Mouse (Mus musculus): ENCODE data around the gene Tspyl3. TPM values are rescaled to one million over a fixed set of nuclear protein-coding genes. Genes with fewer than 3 reads are reported as not detected.
A peak's percentile ranks its signal among the peaks of the same experiment; 100 is the strongest.

The Tspyl3 gene
- polyA plus RNA-seq, 1 experiment from 2014 or later = 4.8 TPM

DNA sequence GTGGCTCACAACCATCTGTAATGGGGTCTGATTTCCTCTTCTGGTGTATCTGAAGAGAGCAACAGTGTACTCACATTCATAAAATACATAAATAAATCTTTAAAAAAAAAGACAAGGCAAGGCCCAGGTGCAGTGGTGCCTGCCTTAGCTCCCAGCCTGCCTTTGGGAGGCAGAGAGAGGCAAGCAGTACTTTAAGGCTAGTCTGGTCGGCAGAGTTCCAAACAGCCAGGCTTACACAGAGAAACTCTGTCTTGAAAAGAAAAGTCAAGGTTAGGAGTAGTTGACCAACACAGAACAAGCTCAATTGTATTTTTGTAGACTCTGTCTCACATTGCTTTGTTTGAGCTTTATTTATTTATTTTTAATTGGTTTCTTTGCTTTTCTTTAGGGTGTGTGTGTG lies 22.5 kb downstream of the Tspyl3 start:
- H3K9ac ChIP-seq (ENCODE audit: low read depth, low read length) = no peak overlapping the region
- 72% methylated on average over 1 of the region's 1 CpGs for WGBS (ENCODE audit: insufficient replicate concordance)
- H3K27ac ChIP-seq (ENCODE audit: low read depth, low read length) = no peak overlapping the region
- H3K36me3 ChIP-seq (ENCODE audit: control insufficient read depth, insufficient read depth, low read length) = peaks cover 15% of the 10 kb centered on the region
- no peaks in the 10 kb centered on the region for H3K27me3 ChIP-seq (ENCODE audit: control insufficient read depth, insufficient read depth, low read length)
- H3K4me2 ChIP-seq = no peak overlapping the region
- ATAC-seq (replicated peaks; ENCODE audit: insufficient number of reproducible peaks, low FRiP score, low TSS enrichment) = no peak
- no peaks in the 10 kb centered on the region for H3K9me3 ChIP-seq (replicated peaks; ENCODE audit: control insufficient read depth, low read length)
- no peak overlapping the region for H3K4me3 ChIP-seq (ENCODE audit: low read depth, low read length)
- H3K4me1 ChIP-seq (ENCODE audit: control insufficient read depth, insufficient read depth, low read length) = peaks cover 8% of the 10 kb centered on the region; the same call in 1 of the 2 replicates

DNA sequence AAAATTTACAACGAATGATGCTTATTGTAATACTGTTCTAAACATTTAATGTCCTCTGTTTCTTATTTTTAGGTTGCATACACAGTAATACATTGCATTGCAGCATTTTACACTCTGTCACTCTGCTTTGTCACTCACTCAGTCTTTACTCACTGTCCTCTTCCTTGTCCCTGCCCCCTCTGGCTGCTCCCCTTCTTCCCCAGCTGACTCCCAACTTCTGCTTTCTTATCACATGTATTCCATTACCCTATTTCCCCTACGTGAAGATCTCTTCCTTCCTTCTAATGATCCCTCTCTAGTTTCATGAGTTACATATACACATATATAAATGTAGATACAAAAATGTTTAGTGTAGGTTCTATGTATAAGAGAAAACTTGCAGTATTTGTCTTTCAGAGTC lies 26.1 kb downstream of the Tspyl3 start:
- Histone ChIP-seq H3K27ac (ENCODE audit: low read depth, low read length) (no peak overlapping the region), H3K36me3 (ENCODE audit: control insufficient read depth, insufficient read depth, low read length) (peaks cover 25% of the 10 kb centered on the region), H3K4me2 (no peak overlapping the region), H3K4me1 (ENCODE audit: control insufficient read depth, insufficient read depth, low read length) (peaks cover 8% of the 10 kb centered on the region; the same call in 1 of the 2 replicates), H3K27me3 (ENCODE audit: control insufficient read depth, insufficient read depth, low read length) (no peaks in the 10 kb centered on the region), H3K9me3 (replicated peaks; ENCODE audit: control insufficient read depth, low read length) (no peaks in the 10 kb centered on the region), H3K9ac (ENCODE audit: low read depth, low read length) (no peak overlapping the region), H3K4me3 (ENCODE audit: low read depth, low read length) (no peak overlapping the region)
- 72% methylated on average over 2 of the region's 2 CpGs for WGBS (ENCODE audit: insufficient replicate concordance)
- ATAC-seq (replicated peaks; ENCODE audit: insufficient number of reproducible peaks, low FRiP score, low TSS enrichment) = no peak

DNA sequence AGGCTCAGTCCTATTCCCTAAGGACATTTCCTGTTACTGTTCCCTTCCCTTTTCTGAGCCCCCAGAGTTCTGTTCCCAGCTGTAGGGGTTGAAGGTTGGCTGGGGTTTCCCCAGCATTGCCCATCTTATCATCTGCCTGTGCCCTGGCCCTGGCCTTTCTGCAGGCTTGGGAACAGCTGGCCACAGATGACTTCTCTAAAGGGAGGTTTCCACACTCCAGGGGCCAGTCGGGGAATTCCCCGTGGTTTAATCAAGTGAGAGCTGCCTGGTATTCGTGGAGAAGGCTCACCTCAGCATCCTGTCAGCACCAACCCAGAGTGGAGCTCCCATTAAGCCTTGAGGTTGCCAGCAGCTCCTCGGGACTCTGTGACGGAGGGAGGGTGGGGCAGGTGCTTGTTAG lies 26.8 kb downstream of the Tspyl3 start:
- ATAC-seq (replicated peaks; ENCODE audit: insufficient number of reproducible peaks, low FRiP score, low TSS enrichment) = no peak
- 36% methylated on average over 5 of the region's 5 CpGs for WGBS (ENCODE audit: insufficient replicate concordance)
- Histone ChIP-seq H3K9ac (ENCODE audit: low read depth, low read length) (no peak overlapping the region), H3K27me3 (ENCODE audit: control insufficient read depth, insufficient read depth, low read length) (no peaks in the 10 kb centered on the region), H3K9me3 (replicated peaks; ENCODE audit: control insufficient read depth, low read length) (no peaks in the 10 kb centered on the region), H3K27ac (ENCODE audit: low read depth, low read length) (0 out of 2 replicates have a peak overlapping the region, but pooled peaks have one; percentile 12), H3K4me2 (no peak overlapping the region), H3K36me3 (ENCODE audit: control insufficient read depth, insufficient read depth, low read length) (peaks cover 25% of the 10 kb centered on the region), H3K4me1 (ENCODE audit: control insufficient read depth, insufficient read depth, low read length) (peaks cover 8% of the 10 kb centered on the region; the same call in 1 of the 2 replicates), H3K4me3 (ENCODE audit: low read depth, low read length) (no peak overlapping the region)

DNA sequence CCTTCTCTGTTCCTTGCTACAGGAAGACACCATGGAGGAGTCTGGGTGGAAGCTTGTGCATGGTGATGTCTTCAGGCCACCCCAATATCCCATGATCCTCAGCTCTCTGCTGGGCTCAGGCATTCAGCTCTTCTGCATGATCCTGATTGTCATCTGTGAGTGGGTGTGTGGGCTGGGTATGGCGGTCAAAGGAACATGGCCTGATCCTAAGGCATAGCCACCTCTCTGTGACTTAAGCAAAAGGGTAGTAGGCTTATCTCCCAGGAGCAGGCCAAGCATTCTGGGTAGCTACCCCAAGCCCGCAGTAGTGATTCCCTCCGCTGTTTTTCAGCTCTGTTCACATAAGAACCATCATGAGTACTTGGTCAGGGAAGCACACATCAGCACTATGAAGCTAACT lies 31.0 kb downstream of the Tspyl3 start:
- WGBS (ENCODE audit: insufficient replicate concordance) = 83% methylated on average over 3 of the region's 3 CpGs
- no peak overlapping the region for H3K9ac ChIP-seq (ENCODE audit: low read depth, low read length)
- ATAC-seq (replicated peaks; ENCODE audit: insufficient number of reproducible peaks, low FRiP score, low TSS enrichment) = no peak
- no peak overlapping the region for H3K4me3 ChIP-seq (ENCODE audit: low read depth, low read length)
- peaks cover 41% of the 10 kb centered on the region for H3K36me3 ChIP-seq (ENCODE audit: control insufficient read depth, insufficient read depth, low read length)
- H3K4me2 ChIP-seq = no peak overlapping the region
- H3K4me1 ChIP-seq (ENCODE audit: control insufficient read depth, insufficient read depth, low read length) = peaks cover 8% of the 10 kb centered on the region; the same call in 1 of the 2 replicates
- no peaks in the 10 kb centered on the region for H3K27me3 ChIP-seq (ENCODE audit: control insufficient read depth, insufficient read depth, low read length)
- no peak overlapping the region for H3K27ac ChIP-seq (ENCODE audit: low read depth, low read length)
- H3K9me3 ChIP-seq (replicated peaks; ENCODE audit: control insufficient read depth, low read length) = no peaks in the 10 kb centered on the region

DNA sequence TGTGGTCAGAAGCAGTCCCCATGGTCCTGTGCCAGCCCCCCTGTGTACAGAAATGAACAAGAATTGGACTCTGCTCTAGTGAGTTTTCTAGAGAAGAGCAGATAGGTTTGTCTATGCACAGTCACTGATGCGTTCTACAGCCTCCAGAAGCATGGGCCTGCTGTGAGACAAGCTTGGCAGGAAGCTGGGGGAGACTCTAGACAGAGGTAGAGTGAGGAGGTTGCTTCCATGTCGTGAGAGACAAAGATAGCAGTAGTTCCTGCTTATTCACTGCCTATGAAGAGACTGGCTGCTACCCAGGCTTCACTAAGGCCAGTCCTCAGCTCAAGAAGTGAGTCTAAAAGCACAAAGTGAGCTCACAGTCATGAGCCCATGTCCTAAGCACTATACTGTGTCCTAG lies 34.0 kb downstream of the Tspyl3 start:
- no peak overlapping the region for H3K4me3 ChIP-seq (ENCODE audit: low read depth, low read length)
- no peaks in the 10 kb centered on the region for H3K9me3 ChIP-seq (replicated peaks; ENCODE audit: control insufficient read depth, low read length)
- H3K27me3 ChIP-seq (ENCODE audit: control insufficient read depth, insufficient read depth, low read length) = no peaks in the 10 kb centered on the region
- peaks cover 52% of the 10 kb centered on the region for H3K36me3 ChIP-seq (ENCODE audit: control insufficient read depth, insufficient read depth, low read length)
- no peak for ATAC-seq (replicated peaks; ENCODE audit: insufficient number of reproducible peaks, low FRiP score, low TSS enrichment)
- H3K9ac ChIP-seq (ENCODE audit: low read depth, low read length) = no peak overlapping the region
- no peak overlapping the region for H3K27ac ChIP-seq (ENCODE audit: low read depth, low read length)
- WGBS (ENCODE audit: insufficient replicate concordance) = 70% methylated on average over 2 of the region's 2 CpGs
- no peak overlapping the region for H3K4me2 ChIP-seq
- no peaks in the 10 kb centered on the region for H3K4me1 ChIP-seq (ENCODE audit: control insufficient read depth, insufficient read depth, low read length)

DNA sequence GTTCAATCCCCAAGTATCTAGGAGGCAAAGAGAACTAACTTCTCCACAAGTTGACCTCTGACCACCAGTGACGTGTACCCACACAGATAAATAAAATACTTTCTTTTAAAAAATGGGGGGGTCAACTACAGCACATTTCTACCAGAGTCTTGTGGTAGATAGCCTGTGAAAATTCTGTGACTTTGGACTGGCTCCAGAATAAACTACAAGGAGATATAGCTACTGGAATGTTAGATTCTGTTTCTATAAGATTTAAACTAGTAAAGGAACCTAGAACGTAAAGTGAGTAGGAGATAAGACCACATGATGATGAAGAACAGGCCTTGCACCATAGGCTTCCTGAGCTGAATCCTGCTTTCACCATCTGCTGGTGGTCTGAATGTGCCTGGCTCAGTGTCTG lies 37.4 kb downstream of the Tspyl3 start:
- H3K9me3 ChIP-seq (replicated peaks; ENCODE audit: control insufficient read depth, low read length) = no peaks in the 10 kb centered on the region
- ATAC-seq (replicated peaks; ENCODE audit: insufficient number of reproducible peaks, low FRiP score, low TSS enrichment) = no peak
- no peak overlapping the region for H3K27ac ChIP-seq (ENCODE audit: low read depth, low read length)
- 60% methylated on average over 2 of the region's 2 CpGs for WGBS (ENCODE audit: insufficient replicate concordance)
- H3K27me3 ChIP-seq (ENCODE audit: control insufficient read depth, insufficient read depth, low read length) = no peaks in the 10 kb centered on the region
- peaks cover 7% of the 10 kb centered on the region; the same call in 1 of the 2 replicates for H3K4me1 ChIP-seq (ENCODE audit: control insufficient read depth, insufficient read depth, low read length)
- no peak overlapping the region for H3K4me3 ChIP-seq (ENCODE audit: low read depth, low read length)
- H3K9ac ChIP-seq (ENCODE audit: low read depth, low read length) = no peak overlapping the region
- peaks cover 42% of the 10 kb centered on the region for H3K36me3 ChIP-seq (ENCODE audit: control insufficient read depth, insufficient read depth, low read length)
- H3K4me2 ChIP-seq = no peak overlapping the region

DNA sequence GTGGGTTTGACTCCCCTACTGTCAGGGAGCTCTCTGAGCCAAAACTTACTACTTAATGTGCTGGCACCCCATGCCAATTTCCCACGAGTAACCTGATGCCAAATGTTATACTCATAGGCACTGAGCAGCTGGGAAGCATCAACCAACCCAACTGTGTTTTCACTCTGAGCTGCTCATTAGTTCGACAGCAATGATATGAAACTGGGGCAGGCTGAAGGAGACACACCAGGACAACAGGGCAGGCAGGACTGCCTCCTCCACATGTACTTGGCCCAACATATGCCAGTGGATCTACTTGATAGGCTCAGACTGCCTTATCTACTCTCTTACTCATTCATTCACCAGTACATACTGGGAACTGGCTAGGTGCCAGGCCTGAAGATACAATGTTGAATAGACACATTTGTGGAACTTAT lies 39.1 kb downstream of the Tspyl3 start:
- WGBS (ENCODE audit: insufficient replicate concordance) = 56% methylated on average over 2 of the region's 2 CpGs
- H3K36me3 ChIP-seq (ENCODE audit: control insufficient read depth, insufficient read depth, low read length) = peaks cover 40% of the 10 kb centered on the region
- H3K9ac ChIP-seq (ENCODE audit: low read depth, low read length) = no peak overlapping the region
- ATAC-seq (replicated peaks; ENCODE audit: insufficient number of reproducible peaks, low FRiP score, low TSS enrichment) = no peak; the same call in 1 of the 2 replicates
- H3K4me3 ChIP-seq (ENCODE audit: low read depth, low read length) = no peak overlapping the region
- no peaks in the 10 kb centered on the region for H3K27me3 ChIP-seq (ENCODE audit: control insufficient read depth, insufficient read depth, low read length)
- H3K4me1 ChIP-seq (ENCODE audit: control insufficient read depth, insufficient read depth, low read length) = peaks cover 7% of the 10 kb centered on the region; the same call in 1 of the 2 replicates
- H3K4me2 ChIP-seq = no peak overlapping the region
- no peak overlapping the region for H3K27ac ChIP-seq (ENCODE audit: low read depth, low read length)
- H3K9me3 ChIP-seq (replicated peaks; ENCODE audit: control insufficient read depth, low read length) = no peaks in the 10 kb centered on the region

DNA sequence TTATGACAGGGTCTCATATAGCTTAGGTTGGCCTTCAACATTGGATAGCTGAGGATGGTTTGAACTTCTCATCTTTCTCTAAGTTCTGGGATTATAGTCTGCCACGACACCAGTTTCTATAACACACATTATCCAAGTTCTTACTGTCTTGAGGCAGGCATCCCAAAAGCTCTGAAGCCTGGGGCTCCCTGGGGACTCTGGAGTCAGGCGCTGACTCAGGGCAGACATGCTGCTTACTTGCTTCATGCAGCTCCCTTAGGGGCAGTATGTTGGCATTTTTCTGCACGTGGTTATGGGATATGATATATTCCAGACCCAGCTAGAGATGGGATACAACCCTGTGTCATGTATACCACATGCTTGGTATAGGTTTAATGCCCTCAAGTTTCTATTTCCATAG lies 45.3 kb downstream of the Tspyl3 start:
- no peaks in the 10 kb centered on the region for H3K27me3 ChIP-seq (ENCODE audit: control insufficient read depth, insufficient read depth, low read length)
- no peak overlapping the region for H3K27ac ChIP-seq (ENCODE audit: low read depth, low read length)
- no peak overlapping the region for H3K4me2 ChIP-seq
- no peak for ATAC-seq (replicated peaks; ENCODE audit: insufficient number of reproducible peaks, low FRiP score, low TSS enrichment)
- WGBS (ENCODE audit: insufficient replicate concordance) = 88% methylated on average over 3 of the region's 3 CpGs
- peaks cover 5% of the 10 kb centered on the region for H3K4me1 ChIP-seq (ENCODE audit: control insufficient read depth, insufficient read depth, low read length)
- H3K4me3 ChIP-seq (ENCODE audit: low read depth, low read length) = no peak overlapping the region
- no peak overlapping the region for H3K9ac ChIP-seq (ENCODE audit: low read depth, low read length)
- H3K36me3 ChIP-seq (ENCODE audit: control insufficient read depth, insufficient read depth, low read length) = peaks cover 15% of the 10 kb centered on the region
- H3K9me3 ChIP-seq (replicated peaks; ENCODE audit: control insufficient read depth, low read length) = no peaks in the 10 kb centered on the region

DNA sequence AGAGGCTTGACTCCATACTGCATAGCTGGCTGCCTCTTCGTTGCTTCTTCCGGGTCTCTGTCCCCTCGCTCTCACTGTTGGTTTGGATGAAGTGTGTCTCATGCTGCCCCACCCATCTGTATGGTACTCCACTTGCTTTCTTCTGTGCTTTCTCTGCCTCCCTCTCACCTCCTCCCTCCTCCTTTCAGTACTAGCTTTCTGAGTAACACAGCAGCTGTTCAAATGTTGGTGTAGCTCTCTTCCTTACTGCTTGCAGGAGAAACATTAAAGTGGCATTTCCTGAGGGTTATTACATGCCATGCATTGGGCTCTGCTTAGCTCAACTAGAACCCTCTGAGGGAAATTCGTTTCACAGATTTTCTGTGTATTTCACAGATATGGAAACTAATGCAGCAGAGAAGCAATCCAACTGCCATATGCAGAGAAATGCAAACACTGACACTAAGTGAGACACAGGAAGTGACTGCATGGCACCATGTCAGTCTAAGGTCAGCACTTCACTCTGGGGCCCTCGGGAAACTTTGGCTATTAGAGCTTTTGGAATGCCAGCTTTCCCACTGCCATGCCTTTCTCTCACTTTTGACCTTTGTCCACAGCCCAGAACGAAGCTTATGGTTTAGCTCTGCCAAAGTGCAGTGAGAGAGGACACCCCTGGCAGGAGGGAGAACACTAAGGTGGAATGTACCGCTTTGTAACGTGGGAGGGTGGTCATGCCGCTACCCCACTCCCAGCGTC lies 45.9 kb downstream of the Tspyl3 start:
- H3K36me3 ChIP-seq (ENCODE audit: control insufficient read depth, insufficient read depth, low read length) = peaks cover 11% of the 10 kb centered on the region

More for the DNA sequence above, 45.9 kb downstream of the Tspyl3 start:
- Histone ChIP-seq H3K4me2 (no peak overlapping the region), H3K9me3 (replicated peaks; ENCODE audit: control insufficient read depth, low read length) (no peaks in the 10 kb centered on the region), H3K27ac (ENCODE audit: low read depth, low read length) (no peak overlapping the region), H3K4me3 (ENCODE audit: low read depth, low read length) (no peak overlapping the region), H3K9ac (ENCODE audit: low read depth, low read length) (no peak overlapping the region), H3K4me1 (ENCODE audit: control insufficient read depth, insufficient read depth, low read length) (peaks cover 5% of the 10 kb centered on the region), H3K27me3 (ENCODE audit: control insufficient read depth, insufficient read depth, low read length) (no peaks in the 10 kb centered on the region)
- 83% methylated on average over 10 of the region's 10 CpGs for WGBS (ENCODE audit: insufficient replicate concordance)
- ATAC-seq (replicated peaks; ENCODE audit: insufficient number of reproducible peaks, low FRiP score, low TSS enrichment) = no peak
